Mouse (Mus musculus) limb, embryonic 11.5 days (tissue): ENCODE results near the gene Tmem247. TPM values are rescaled to one million over a fixed set of nuclear protein-coding genes. Genes with fewer than 3 reads are reported as not detected.
A peak's percentile ranks its signal among the peaks of the same experiment; 100 is the strongest.

Experiments used
- ATAC-seq: fragments of 200-750 bp; cut with Nextera tagmentation; 2 replicates; pipeline ENCODE4 v1.8.0; 2017; ENCODE audit warnings: low read depth; ENCODE audit not compliant: insufficient number of reproducible peaks, low FRiP score, low TSS enrichment
- DNase-seq: peaks from one replicate; pipeline ENCODE4 v3.0.0-alpha.2; 2015; ENCODE audit warnings: low spot score
- H3K27ac ChIP-seq: fragments of 300-500 bp; sonication (generic); replicated peaks from 2 replicates; pipeline ENCODE4 v1.5.1; 2014; ENCODE audit warnings: low read depth, mild to moderate bottlenecking, low read length
- H3K27me3 ChIP-seq: fragments of 300-500 bp; sonication (generic); 2 replicates; pipeline ENCODE4 v1.6.1; 2014; ENCODE audit warnings: mild to moderate bottlenecking, low read length, mixed read lengths; ENCODE audit not compliant: control insufficient read depth, insufficient read depth
- H3K36me3 ChIP-seq: fragments of 300-500 bp; sonication (generic); 2 replicates; pipeline ENCODE4 v1.6.1; 2014; ENCODE audit warnings: mild to moderate bottlenecking, low read length, moderate library complexity, mixed read lengths; ENCODE audit not compliant: control insufficient read depth, insufficient read depth
- H3K4me1 ChIP-seq: fragments of 300-500 bp; sonication (generic); 2 replicates; pipeline ENCODE4 v1.6.1; 2014; ENCODE audit warnings: low read length, mixed read lengths; ENCODE audit not compliant: control insufficient read depth, insufficient read depth
- H3K4me2 ChIP-seq: fragments of 300-500 bp; sonication (generic); 2 replicates; pipeline ENCODE4 v1.6.1; 2014; ENCODE audit warnings: low read depth, mild to moderate bottlenecking, moderate library complexity; ENCODE audit not compliant: severe bottlenecking
- H3K4me3 ChIP-seq: fragments of 300-500 bp; sonication (generic); 2 replicates; pipeline ENCODE4 v1.5.1; 2014; ENCODE audit warnings: low read depth, low read length
- H3K9ac ChIP-seq: fragments of 300-500 bp; sonication (generic); 2 replicates; pipeline ENCODE4 v1.6.1; 2014; ENCODE audit warnings: mild to moderate bottlenecking, low read length
- H3K9me3 ChIP-seq: fragments of 300-500 bp; sonication (generic); 2 replicates; pipeline ENCODE4 v1.6.1; 2016; ENCODE audit warnings: low read length; ENCODE audit not compliant: control insufficient read depth
- WGBS: fragments of 180-500 bp; shearing (Covaris S2); extraction: QIAGEN DNeasy Blood & Tissue Kit; methylation state at CpG from one replicate; pipeline ENCODE4 v1.1.7; 2014; 5-methylcytosine and 5-hydroxymethylcytosine counted together
- polyA plus RNA-seq: library from polyadenylated mRNA; unstranded; fragments of >200 nt; fragmentation: Nextera tagmentation; extraction: Ambion mirVana; gene quantifications from 2 replicates; pipeline ENCODE4 v1.2.1, GENCODE M21; 2014

Tmem247 gene
- polyA plus RNA-seq, 1 experiment from 2014 or later = not detected

DNA sequence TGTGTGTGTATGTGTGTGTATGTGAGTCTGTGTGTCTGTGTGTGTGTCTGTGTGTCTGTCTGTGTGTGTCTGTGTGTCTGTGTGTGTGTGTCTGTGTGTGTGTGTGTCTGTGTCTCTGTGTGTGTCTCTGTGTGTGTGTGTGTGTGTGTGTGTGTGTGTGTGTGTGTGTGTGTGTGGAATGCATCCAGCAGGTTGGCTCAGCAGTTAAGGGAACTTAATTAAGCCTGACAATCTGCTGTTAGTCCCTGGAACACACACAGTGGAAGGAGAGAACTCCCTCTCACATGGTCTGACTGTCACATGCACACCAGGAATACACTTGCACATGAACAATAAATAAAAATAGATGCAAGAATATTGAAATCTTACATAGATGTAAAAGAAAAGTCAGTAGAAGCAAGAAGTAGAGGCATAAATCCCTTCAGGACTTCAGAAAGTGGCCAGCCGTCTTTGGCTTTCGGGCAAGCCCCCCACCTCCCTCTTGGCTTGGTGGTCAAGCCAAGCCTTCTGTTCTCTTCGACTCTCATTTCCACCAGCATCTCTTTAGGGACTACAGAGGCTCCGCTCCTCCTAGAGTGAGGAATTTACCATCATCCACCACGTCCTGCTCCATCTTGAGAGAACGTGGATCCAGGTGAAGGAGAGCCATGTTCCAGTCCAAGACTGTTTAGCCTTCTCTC lies 19.5 kb upstream of the Tmem247 start:
- no peak for ATAC-seq
- 92% methylated on average over 6 of the region's 6 CpGs for WGBS
- H3K4me2 ChIP-seq = no peak overlapping the region
- no peak overlapping the region for H3K27ac ChIP-seq
- H3K4me3 ChIP-seq = no peak overlapping the region
- H3K36me3 ChIP-seq = no peaks in the 10 kb centered on the region
- H3K27me3 ChIP-seq = no peaks in the 10 kb centered on the region
- no peak overlapping the region for H3K9ac ChIP-seq
- no peaks in the 10 kb centered on the region for H3K9me3 ChIP-seq
- no peaks in the 10 kb centered on the region for H3K4me1 ChIP-seq
- no peak for DNase-seq

DNA sequence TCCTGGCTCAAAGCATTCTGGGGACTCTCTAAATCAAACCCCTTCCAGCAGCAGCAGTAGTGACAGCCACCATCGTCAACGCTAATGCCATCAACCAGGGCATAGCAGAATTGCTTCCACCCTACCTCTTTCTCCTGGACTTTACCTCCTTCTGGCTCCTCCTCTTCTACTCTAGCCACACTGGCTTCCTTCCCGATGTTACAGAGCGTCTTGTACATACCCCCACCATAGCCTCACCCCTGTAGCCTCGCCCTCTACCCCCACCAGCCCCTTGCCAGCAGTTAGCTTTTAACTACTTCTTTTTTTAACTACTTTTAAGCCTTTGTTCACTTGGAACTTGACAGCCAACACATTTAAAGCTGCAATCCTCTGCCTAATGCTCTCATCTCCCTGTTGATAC lies 17.3 kb upstream of the Tmem247 start:
- no peaks in the 10 kb centered on the region for H3K9me3 ChIP-seq
- H3K4me3 ChIP-seq = no peak overlapping the region
- no peak overlapping the region for H3K4me2 ChIP-seq
- H3K9ac ChIP-seq = no peak overlapping the region
- H3K27ac ChIP-seq = no peak overlapping the region
- H3K36me3 ChIP-seq = no peaks in the 10 kb centered on the region
- DNase-seq = no peak
- no peaks in the 10 kb centered on the region for H3K4me1 ChIP-seq
- 76% methylated on average over 5 of the region's 5 CpGs for WGBS
- no peak for ATAC-seq
- no peaks in the 10 kb centered on the region for H3K27me3 ChIP-seq

- Histone ChIP-seq H3K4me1 (0 out of 2 replicates have a peak, but pooled peaks cover 3% of the 10 kb centered on the region), H3K27ac (no peak overlapping the region), H3K4me3 (no peak overlapping the region), H3K36me3 (no peaks in the 10 kb centered on the region), H3K9me3 (no peaks in the 10 kb centered on the region), H3K9ac (no peak overlapping the region), H3K27me3 (no peaks in the 10 kb centered on the region), H3K4me2 (no peak overlapping the region)
- no peak for ATAC-seq
- no peak for DNase-seq
- 76% methylated on average over 5 of the region's 5 CpGs for WGBS
These were observed 16.6 kb upstream of the Tmem247 start for GRCm38 (mm10) chr17:86900564-86900963.

- H3K4me1 ChIP-seq = 0 out of 2 replicates have a peak, but pooled peaks cover 6% of the 10 kb centered on the region
- no peaks in the 10 kb centered on the region for H3K27me3 ChIP-seq
- no peak overlapping the region for H3K4me2 ChIP-seq
- 91% methylated on average over 14 of the region's 14 CpGs for WGBS
- no peaks in the 10 kb centered on the region for H3K9me3 ChIP-seq
- no peak overlapping the region for H3K4me3 ChIP-seq
- no peak overlapping the region for H3K9ac ChIP-seq
- no peaks in the 10 kb centered on the region for H3K36me3 ChIP-seq
- DNase-seq (no peak), ATAC-seq (no peak)
- no peak overlapping the region for H3K27ac ChIP-seq
These were observed 14.6 kb upstream of the Tmem247 start for GRCm38 (mm10) chr17:86902399-86903067.

DNA sequence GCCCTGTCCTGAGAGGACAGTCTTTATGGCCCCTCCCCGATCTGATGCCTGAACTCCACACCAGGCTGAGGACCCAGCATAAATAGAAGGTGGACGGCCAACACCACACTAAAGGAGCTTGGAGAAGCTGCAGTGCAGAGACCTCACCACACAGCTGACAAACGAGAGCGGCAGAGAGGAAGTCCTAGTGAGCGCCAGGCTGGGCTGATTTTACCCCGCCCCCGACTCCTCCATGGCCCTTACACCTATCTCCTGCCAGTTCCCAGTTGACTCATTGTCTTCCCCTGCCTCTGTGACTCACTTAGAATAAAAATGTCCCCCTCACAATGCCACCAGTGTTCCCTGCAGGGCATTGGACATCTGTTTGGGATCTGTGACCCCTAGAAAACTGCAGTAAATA lies 13.6 kb upstream of the Tmem247 start:
- Histone ChIP-seq H3K27me3 (no peaks in the 10 kb centered on the region), H3K9me3 (no peaks in the 10 kb centered on the region), H3K27ac (no peak overlapping the region), H3K36me3 (no peaks in the 10 kb centered on the region), H3K9ac (no peak overlapping the region), H3K4me2 (no peak overlapping the region), H3K4me1 (0 out of 2 replicates have a peak, but pooled peaks cover 6% of the 10 kb centered on the region), H3K4me3 (no peak overlapping the region)
- WGBS = 34% methylated on average over 7 of the region's 7 CpGs
- ATAC-seq (no peak), DNase-seq (peak; percentile 22)

DNA sequence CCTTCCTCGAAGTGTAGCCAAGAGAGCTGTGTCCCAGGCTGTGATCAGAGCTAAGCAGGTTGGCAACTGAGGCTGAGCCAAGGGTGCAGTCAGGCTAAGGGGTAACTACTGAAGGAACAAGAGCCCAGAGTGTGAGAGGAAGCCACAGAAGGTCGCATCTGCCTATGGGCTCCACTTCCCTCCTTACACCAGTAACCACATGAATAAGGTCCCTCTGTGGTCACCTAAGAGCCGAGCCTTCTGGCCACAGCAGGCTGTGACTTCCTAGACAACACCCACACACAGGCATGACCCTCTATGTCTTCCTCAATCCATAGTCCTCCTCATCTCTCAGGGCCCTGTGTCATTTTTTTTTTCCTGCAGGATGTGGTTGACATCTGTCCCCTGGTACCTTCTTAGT lies 12.9 kb upstream of the Tmem247 start:
- Histone ChIP-seq H3K4me1 (0 out of 2 replicates have a peak, but pooled peaks cover 6% of the 10 kb centered on the region), H3K4me3 (no peak overlapping the region), H3K36me3 (no peaks in the 10 kb centered on the region), H3K27me3 (no peaks in the 10 kb centered on the region), H3K9ac (no peak overlapping the region), H3K4me2 (no peak overlapping the region), H3K27ac (no peak overlapping the region), H3K9me3 (no peaks in the 10 kb centered on the region)
- peak; percentile 18 for DNase-seq
- 86% methylated on average over 3 of the region's 3 CpGs for WGBS
- no peak for ATAC-seq

DNA sequence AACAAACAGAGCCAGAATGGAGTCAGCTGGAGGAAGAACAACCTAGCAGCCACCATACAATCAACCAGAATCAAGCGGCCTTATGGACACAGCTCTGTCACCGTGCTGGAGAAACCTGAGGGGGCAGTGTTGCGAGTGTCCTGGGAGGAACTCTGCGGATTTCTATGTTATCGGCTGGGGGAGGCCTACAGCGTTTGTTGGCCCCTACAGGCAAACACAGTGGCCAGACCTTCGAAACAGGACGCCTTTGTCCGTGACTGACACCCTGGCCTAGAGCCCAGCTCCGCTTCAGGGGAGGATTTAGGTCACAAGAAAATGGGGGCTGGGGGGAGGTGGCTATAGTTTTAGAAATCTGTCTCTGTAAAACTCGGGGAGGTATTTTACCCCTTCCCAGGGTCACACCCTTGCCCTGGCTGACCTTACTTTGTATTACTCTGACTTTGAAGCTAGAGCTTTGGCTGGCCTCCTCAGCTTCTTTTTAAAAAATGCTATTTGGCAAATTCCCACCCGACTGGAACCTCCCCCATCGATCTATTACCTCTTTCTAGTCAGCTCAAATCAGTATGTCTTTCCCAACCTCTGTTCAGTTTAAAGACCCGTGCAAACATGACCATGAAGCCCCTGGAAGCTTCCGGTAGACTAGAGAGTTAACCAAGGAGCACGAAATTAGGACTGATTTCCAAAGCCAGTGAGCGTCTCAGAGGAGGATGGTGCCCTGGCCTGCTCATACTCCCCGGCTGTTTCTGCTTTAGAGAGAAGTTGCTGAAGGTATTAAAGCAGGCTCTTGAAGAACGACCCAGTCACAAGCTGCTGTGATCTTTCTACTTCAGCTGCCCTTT lies 11.6 kb upstream of the Tmem247 start:
- ATAC-seq (no peak), DNase-seq (peak; percentile 61)
- H3K36me3 ChIP-seq = no peaks in the 10 kb centered on the region
- no peak overlapping the region for H3K4me3 ChIP-seq
- 0 out of 2 replicates have a peak, but pooled peaks cover 6% of the 10 kb centered on the region for H3K4me1 ChIP-seq
- no peaks in the 10 kb centered on the region for H3K27me3 ChIP-seq
- H3K4me2 ChIP-seq = peak overlapping the region; percentile 36
- H3K27ac ChIP-seq = no peak overlapping the region
- no peak overlapping the region for H3K9ac ChIP-seq
- 33% methylated on average over 19 of the region's 19 CpGs for WGBS
- no peaks in the 10 kb centered on the region for H3K9me3 ChIP-seq

DNA sequence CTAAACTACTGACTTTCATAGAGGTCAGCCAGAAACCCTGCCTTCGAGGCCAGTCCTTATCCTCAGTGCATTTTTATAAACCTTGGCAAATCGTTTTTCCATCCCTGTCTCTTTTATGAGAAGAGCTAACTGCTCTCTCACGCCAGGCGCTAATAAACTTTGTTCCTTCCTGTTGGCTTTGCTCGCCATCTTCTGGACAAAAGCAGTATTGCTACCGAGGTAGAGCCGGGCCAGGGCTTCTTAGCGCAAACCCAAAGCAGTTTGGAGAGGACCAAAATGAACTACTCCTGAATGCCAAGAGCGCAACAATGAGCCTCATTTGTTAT lies 11.0 kb upstream of the Tmem247 start:
- ATAC-seq (no peak), DNase-seq (peak; percentile 92)
- no peak overlapping the region for H3K4me3 ChIP-seq
- no peaks in the 10 kb centered on the region for H3K36me3 ChIP-seq
- no peaks in the 10 kb centered on the region for H3K27me3 ChIP-seq
- no peaks in the 10 kb centered on the region for H3K9me3 ChIP-seq
- H3K9ac ChIP-seq = no peak overlapping the region
- 6% methylated on average over 9 of the region's 9 CpGs for WGBS
- H3K4me2 ChIP-seq = peak overlapping the region; percentile 36
- H3K4me1 ChIP-seq = 0 out of 2 replicates have a peak, but pooled peaks cover 6% of the 10 kb centered on the region
- no peak overlapping the region for H3K27ac ChIP-seq
